Mouse (Mus musculus): ENCODE measurements at regions not wholly inside any gene's neighbourhood (a gene's known extent, or its start where the extent isn't known, plus 50 kb on each side); places are given as distances from the start of the nearest gene placed in this dataset.

DNA sequence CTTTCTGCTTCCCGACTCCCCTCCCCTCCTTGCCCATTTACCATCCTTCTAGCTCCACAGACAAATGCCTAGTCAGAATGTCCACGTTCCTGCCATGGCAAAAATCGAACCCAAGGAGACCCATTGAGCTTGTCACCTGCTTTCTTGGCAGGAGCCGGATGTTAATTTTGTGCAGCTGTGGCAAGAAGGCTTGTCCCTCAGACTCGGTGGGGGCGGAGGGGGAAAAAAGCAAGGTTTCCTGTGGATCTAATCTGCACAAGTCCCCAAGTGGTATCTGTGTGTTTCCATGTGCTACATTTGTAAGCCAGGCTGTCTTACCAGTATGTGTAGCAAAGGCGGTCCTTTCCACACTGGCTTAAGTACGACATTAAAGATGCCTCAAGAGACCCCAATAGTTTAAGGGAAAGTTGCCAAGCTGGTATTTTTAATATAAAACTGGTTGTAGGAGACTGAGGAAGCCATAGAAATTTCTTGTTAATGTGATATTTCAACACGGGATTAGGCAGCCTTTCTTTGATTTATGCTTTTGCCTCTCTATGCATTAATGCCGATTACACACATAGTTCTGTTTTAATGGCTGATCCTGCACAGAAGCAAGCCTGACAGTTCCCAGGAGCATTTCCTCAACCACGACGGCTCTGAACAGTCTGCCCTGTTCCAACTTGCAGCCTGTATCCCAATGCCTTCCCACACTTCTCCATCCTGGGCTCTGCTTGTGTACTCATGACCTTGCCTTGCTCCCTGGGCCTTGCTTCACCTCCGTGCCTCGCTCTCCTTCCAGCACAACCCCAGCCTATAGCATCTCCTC lies 138.9 kb upstream of the Plxnc1 start:
- no peak for DNase-seq

DNA sequence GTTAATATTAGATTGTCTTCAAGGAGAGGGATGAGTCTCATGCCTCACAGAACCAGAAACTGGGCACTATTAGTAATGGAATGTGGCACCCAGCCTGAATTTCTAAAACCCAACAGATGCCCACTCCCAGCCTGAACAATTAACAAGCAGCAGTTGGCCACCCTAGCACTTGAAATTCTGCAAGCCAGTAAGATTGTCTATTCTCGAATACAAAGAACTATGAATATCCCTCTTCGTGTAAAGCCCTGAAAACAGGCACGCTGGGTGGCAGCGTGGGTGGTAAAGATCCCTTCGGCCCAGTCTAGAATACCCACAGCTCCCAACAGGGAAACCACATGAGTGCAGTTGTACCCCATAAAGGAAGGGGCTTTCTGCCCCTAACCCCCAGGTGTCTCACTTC lies 138.0 kb upstream of the Plxnc1 start:
- DNase-seq, result no peak

DNA sequence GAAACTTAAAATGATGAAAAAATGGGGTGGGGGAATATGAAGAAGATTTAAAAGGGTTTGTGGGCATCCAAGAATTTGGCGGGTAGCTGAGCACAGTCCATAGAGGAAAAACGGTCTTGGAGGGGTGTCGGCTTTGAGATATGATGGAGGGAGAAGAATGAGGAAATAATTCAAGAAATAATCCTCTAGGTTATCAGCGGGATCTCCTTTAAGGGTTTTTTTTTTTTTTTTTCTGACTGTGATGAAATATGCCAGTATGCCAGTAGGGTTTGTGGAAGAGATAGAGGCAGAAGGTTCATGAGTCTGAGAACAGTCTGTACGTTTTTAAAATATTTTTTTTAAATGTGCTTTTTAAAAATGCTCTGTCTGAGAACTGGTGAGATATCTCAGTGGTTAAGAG lies 135.3 kb upstream of the Plxnc1 start:
- DNase-seq, result no peak

DNA sequence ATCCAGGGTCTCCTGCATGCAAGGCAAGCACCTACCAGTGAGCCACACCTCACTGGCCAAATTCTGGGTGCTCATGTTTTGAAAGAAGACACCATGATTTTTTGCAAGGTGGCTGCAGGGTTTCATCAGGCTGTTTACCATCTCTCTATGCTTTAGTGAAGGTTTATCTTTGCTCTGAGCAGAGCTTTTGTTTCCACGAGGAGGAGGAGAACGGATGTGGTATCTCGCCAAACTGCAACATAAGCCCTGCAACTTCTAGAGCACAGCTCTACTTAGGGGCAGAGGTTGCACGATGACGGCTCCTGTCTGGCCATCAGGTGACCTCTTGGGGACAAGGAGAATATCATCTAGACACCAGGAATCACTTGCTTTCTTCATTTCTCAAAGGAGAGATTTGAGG lies 131.8 kb upstream of the Plxnc1 start:
- DNase-seq, result no peak

DNA sequence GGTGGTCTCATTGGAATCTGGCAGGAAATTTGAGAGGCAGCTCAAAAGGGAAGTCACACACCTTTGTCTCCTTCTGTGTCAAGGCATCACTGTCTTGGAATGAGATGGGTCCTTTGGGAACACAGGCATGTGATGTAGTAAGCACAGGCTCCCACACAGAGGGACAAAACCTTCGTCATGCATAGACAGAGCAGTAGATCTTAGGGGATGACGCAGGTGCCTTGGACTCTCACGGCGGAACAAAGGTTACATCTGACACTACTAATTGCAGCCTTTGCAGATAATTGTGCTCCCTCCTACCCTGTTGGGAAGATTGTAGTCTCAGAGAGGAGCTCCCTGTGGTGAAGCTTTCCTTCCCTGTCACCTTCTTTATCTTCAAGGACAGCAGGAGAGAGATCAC lies 131.3 kb upstream of the Plxnc1 start:
- DNase-seq, result no peak

DNA sequence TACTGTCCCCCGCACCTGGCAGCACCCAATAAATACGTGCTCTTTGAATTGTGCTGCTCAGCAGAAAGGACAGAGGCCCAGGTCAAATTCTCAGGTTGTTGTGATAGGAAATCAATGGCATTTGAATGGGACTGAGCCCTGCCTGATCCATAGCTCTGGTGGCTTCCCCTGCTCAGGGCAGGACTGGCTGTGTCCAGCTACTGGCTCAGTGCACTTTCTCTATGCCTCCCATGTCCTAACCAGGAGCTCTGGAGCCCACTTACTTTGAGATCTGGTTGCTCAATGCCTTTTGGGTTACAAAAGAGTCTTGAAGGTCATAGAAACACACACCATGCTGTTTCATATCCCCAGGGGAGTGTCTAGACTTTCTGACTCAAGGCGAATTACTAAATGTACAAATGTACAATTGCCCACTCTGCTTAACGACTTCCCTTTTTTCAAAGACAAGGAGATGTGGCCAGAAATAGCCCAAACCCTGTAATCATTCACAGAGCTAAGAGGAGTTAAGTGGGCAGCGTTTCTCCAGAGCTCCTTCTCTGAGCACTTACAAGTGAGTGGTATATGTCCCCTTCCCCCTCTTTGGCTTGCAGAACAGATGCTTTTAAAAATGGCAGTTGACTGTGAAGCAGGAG lies 130.4 kb upstream of the Plxnc1 start:
- DNase-seq, result no peak

DNA sequence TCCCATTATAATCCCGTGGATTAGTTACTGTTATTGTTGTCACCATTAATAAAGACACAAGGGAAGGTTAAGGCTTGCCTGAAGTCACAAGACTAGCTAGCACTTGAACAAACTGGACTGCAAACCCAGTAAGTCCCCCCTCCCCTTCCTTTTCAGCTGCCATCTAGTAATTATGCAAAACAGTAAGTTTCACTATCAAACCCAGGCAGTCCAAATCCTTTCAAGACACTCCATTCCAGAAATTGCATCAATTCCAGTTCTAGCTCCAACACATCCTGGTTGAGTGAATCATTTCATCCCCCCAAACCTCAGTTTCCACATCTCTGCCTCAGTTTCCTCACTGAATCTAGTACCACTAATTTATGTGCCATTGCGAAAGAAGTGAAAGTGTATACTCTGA lies 129.7 kb upstream of the Plxnc1 start:
- no peak for DNase-seq

DNA sequence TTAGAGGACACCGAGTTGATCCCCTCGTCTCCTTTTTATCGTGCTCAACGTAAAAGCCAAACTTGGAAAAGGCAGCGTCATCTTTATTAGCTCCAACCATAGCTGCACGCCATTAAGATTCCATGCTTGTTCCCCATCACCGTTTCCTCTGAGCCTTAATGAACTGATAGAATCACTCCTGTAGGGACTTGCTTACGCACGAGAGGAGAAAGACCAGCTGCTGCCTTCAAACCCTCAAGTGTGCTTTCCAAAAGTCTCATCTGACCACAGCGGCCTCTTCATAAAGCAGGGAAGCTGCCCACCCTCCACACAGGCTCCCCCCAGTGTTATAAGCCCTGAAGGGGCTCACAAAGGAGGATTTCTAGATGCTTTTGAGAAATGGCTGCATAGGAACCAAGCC lies 123.3 kb upstream of the Plxnc1 start:
- DNase-seq, result no peak

DNA sequence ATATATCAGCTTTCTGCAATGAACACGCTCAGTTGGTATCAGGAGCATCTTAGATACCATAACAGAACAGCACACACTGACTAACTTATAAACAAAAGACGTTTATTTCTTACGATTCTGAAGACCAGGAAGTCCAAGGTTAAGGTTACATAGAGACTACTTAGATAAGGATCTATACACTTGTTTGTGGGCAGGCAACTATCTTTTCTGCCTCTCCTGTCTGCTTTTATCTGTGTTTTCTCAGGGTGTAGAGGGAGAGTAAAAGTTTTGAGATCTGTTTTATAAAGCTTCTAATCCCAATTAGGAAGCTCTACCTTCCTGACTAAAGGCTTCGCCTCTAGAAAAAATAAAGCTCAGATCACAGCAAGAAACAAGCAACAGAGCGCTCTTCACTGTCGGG lies 122.1 kb upstream of the Plxnc1 start:
- DNase-seq, result no peak

DNA sequence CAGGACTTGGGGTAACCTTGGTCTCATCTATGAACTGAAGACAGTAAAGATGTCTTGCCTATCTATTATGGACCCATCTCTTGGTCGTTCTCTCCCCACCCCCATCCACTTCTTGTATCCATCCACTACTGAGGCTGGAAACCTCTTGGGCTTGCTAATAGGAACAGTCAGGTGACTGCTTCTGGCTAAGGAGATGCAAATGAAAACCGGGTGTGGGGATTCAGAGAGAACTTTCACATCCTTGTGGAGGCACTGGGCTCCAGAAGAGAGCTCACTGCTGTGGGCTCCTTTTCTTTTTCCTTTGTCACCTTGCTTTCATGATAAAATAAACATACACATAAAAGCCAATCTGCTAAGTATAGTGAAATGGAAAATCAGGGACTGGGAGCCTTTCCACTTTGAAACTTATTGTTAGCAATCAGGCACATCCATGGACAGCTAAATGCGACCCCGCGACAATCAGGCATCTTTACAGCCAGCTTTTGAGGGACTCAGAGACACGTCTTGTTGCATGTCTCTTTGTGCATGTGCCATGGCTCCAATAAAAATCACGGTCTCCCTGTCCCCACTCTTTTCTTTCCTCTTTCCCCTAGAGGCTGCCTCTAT lies 115.0 kb upstream of the Plxnc1 start:
- no peak for DNase-seq

DNA sequence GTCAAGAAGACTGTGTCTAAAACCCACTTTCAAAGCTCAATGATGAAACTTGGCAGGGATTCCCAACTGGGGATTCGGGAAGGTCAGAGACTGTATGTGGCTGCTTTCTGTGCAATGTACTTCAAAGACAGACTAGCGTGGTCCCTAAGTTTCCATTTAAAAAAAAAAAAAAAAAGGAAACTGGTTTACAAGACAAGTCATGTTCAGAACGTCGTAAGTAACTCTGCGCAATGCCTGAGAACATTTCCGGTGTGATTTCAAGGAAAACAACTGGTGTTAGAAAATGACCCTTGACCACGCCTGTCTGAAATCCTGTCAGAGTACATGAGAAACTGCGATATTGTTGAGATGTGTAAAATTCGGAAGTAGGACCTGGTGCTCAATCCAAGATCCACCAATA lies 114.4 kb upstream of the Plxnc1 start:
- no peak for DNase-seq

DNA sequence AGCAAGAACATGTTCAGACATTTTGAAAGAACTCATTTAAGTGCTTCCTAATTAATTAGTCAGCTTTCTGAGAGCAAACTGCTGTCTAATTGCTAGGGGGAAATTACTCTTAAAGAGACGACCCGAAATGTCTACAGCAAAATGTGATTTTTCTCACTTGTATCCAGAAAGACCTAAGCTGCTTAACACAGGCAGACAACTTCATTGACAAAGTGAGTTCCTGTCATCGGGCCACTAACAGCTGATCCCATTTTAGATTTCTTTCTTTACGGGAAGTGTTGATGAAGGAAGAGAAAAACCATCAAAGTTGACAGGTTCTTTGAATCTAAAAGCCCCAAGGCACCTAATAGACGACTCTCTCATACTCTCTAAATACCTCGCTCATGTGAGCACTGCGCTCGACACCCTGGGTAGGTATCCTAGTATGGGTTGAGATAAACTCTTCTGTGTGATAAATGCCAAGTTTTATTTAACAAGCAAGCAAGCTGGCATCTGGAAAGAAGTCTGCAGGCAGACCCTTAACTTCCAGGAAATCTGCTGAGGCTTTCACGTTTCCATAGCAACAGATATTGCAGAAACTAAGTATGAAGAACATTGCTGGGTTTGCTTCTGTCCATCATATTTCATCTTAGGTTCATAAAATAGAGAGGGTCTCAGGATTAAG lies 112.5 kb upstream of the Plxnc1 start:
- DNase-seq, result no peak

DNA sequence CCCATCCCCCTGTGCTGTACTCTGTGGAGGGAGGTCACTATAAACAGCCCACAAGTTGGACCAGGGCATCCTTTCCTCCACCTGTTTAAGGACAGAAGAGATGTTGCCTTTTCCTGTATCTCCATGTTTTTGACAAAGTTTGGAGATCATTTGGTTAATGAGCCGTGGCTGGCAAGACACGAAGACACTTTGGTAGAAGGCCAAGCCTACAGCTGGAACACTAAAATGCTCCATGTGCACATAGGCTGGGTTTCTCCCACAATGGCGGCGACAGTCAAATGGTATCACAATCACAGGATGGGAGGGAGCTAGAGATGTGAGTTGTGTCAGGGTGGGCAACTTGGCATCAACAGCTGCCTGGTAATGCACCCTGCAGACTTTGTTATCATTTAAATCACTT lies 111.9 kb upstream of the Plxnc1 start:
- DNase-seq, result no peak

DNA sequence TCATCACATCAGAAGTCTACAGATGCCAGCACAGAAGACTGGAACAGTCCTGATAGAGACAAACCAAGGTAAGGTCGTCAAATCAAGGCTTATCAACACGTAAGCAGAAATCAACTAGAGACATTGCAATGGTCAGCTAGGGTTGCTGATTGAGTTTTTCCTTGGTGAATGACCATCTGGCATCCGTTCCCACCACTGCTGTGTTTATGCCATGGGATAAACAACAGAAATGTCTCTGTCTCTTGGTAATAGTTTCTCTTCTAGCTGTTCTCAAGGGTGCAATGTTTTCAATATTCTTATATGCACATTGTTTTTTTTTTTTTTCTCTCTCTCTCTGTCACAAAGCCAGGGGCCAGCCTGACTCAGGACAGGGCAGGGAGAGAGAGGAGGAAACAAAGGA lies 110.2 kb upstream of the Plxnc1 start:
- no peak for DNase-seq

DNA sequence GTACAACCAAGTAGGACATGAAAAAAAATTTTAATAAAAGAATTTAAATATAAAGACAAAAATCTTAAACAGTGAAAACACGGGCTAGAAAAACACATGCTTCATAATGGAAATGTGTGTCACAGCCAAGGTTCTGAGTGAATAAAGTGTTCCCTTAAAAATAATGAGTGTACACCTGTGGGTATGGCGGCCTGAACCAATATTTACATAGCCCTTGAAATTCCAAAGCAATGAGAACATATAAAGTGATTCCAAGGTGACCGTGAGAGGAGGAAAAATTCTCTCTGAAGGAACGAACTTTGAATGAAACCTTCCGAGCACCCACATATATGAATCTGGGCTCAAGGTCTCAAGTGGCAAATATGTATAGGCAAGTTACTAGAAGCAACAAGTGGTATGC lies 104.2 kb upstream of the Plxnc1 start:
- no peak for DNase-seq

DNA sequence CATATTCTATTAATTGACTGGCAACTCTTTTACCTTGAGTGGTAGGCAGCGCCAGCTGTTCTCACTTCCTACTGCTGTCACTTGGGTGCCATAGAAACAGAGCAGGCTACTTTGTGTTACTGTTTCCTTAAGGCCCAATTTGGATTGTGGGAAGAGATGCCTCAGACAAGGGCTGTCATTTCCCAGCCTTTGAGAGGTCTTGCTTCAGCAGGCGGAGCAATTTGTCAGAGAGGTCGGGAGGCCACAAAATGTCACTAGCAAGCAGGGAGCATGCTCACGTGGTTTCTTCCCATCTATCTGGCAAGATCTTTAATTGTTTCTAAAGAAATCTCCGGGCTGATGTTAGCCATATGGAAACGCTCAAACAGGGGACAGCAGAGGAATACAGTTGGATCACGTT lies 99.3 kb upstream of the Plxnc1 start:
- peak; percentile 14 for DNase-seq

DNA sequence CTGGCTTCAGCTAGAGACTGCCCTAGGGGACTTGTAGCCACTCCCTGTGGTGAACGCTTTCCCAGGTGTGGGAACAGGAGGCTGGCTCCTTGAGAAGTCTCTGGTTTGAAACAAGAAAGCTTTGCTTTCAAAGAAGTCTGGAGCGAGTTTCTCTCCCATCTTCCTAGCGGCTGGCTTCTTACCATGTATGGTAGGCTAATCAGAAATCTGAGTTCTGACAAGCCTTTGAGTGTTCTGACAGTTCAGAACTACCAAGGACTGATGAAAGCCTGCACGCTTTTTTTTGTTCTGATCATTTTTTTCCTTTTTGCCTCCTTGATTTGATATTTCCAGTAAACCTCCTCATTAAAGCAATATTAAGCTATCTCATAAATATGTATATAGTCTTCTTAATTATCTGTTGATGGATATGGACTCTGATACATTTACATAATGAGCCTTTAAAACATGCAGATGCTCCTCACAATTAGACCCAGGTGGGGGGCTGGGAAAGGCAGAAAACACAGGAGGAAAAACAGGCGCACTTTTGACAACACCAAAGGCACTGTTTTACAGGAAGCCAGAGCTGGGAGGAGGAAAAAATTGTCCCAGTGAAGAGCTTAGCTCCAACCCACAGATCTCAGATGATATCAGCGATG lies 95.7 kb upstream of the Plxnc1 start:
- no peak for DNase-seq

DNA sequence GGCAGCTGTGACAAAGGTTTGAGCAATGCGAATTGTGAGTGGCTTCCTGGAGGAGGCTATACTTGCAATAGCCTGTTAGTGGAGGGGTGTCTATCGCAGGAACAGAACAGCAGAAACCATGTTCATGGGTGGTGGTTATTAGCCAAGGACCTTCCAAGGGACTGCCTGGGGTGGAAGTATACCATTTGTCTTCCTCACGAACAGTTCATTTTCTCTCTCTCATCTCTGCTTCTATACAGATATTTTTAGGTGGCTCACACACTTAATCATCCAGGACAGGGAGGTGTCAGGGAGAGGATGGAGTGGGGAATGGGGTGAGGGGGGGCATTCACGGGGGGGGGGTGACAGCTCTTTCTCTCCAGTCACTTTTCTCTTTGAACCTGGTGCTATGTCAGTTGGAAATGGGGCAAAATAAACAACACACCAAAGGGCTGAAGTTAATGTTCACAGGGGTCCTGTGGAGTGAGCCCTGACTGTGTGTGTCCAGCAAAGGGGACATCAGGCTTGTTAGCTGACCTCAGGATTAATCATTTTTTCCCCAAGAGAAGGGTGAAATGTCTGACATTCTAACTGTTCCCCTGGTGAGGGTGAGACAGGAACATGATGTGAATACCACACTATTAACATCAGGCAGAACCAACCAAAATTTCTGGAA lies 91.5 kb upstream of the Plxnc1 start:
- DNase-seq, result no peak

DNA sequence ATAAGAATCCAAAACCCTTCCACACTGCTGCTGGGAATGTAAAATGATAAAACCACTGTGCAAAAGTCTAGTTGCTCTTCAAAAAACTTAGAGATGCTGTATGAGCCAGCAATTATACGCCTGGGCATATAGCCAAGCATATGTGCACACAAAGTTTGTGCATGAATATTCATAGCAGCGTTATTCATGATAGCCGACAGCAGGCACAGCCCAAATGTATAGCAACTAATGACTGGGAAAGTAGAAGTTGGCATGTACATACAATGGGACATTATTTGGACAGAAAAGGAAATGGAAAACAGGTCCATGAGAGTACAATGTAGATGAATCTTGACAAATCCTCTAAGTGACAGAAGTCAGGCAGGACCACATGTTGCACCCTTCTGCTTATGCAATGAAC lies 90.7 kb upstream of the Plxnc1 start:
- DNase-seq, result no peak

DNA sequence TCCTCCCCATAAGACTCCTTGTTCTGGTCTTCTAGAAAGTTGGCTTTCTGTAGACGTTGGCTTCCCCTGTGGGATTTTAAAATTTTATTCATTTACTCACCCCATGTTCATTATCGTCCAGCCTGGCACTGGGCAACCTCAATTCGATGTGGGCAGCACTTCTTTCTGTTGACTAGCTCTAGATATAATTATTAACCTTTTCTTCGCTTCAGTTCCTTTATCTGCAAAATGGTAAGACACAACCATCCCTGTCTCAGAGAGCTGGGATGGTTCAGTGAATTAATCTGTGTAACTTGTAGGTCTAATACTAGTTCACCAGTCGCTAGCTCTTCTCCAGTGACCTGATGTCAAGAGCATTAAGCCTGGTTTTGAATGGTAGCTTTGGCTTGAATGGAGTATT lies 89.9 kb upstream of the Plxnc1 start:
- DNase-seq, result peak; percentile 19

DNA sequence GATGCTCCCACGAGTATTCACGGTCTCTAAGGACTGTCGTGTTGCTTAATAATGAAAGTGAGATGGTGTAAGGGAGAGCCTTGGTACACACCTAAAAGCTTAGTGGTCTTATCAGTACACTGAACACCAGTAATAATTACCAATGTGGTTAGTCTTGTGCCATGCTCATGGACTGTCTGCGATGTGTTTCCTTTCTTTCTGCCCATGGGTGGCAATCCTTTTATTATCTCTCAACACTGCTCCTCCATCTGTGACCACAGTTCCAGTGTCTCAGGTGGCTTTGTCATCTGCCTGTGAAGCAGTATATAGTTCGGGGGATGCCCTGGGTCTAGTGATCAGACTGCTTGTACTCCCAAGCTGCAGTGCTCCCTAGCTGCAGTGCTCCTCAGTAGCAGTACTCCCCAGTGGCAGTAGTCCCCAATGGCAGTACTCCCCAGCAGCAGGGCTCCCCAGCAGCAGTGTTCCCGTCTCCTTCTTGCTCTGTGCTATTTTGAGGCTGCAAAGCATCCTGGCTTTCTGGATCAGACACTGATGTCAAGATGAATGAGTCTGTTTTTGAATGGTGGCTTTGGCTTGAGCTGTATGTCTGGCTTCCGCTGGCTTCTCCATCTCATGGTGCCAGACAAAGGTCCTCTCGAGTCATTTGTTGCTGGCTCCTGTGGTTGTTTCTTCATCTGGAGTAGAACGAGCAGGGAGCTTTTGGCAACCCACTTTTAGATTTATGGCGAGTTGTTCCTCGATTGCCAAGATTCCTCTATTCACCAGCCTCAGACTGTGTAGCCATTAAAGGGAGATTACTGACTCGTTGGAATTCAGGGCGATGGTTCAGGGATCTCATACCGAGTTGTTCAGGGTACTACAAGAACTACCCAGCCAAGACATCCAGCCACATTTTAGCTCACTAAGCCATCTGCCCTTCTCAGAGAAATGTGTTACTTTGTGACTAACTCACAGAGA lies 88.4 kb upstream of the Plxnc1 start:
- peak; percentile 58 for DNase-seq

DNA sequence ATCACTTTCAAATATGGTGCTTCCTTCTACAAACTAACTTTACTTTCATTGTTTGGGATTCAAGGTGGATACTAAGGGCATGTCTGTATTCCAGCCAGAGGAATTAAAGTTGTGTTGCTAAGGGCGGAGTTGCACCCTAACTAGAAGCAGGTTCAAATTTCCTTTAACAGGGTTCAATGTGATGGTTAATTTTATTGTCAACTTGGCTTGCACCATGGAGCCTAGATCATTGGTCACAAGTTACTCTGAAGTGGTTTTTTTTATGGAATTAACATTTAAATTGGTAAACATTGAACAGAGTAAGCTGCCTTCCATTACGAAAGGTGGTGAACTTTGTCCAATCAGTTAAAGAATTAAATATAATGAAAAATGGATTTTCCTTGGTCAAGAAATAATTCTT lies 86.7 kb upstream of the Plxnc1 start:
- peak; percentile 22 for DNase-seq
